Mouse (Mus musculus) T-helper 2 cell (primary cell): ENCODE results near the gene C1qtnf7.

ENCODE experiments used
- in situ Hi-C: fragments of 300-600 bp; cut with MboI, MseI; formaldehyde crosslinking; loops from one replicate; pipeline ENCODE4 v1.15.1; 2025; ENCODE audit warnings: high pct_unique_total_duplicates

The C1qtnf7 gene

DNA sequence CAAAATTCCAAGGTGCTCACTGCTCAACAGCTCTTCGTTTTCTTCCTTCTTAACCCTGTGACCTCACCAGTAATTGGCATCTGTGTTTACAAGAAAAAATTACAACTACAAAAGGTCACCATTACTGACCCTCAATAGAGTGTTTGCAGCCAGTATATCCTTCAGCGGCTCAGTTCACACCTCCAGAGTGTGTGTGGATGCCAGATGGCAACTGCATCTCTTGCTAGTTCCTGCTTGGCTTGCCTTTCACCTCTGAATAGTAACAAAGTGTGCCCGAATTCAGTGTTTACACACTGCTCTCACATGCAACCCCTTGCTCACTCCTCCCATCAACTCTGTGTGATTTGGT is 23.8 kb downstream of the C1qtnf7 start:
- in situ Hi-C loops: no loop called here

DNA sequence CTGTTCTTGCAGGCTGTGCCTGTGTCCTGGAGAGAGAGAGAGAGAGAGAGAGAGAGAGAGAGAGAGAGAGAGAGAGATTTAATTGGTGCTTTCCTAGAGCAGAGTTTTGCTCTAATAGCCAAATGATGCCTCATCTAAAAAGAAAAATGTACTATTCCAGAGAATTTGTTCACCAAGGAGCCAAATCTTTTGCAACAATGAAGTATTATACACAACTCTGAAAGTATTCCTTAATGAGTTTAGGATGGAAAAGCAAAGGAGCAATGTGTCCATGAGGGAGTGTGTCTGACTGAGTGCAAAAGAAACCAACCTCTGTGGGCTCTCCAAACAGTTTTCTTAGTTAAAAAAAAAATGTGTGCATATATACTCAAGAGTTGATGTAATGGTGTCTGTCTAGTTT is 24.5 kb downstream of the C1qtnf7 start:
- in situ Hi-C loops: no loop called here

DNA sequence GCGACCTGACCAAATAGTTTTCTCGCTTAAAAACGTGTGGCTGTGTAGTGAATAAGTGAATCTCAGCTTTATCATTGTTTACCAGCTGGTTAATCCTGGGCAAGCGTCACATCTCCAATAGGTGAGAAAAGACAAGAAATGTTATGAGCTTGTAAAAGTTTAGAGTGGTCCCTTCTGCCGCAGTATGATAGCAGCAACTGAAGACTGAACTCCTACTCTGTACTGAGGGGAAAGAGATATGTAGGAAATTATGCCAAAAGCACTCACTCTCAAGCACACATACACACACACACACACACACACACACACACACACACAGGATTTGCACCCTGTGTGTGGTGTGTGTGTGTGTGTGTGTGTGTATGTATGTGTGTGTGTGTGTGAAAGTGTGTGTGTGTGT is 26.2 kb downstream of the C1qtnf7 start:
- in situ Hi-C loops: no loop called here

DNA sequence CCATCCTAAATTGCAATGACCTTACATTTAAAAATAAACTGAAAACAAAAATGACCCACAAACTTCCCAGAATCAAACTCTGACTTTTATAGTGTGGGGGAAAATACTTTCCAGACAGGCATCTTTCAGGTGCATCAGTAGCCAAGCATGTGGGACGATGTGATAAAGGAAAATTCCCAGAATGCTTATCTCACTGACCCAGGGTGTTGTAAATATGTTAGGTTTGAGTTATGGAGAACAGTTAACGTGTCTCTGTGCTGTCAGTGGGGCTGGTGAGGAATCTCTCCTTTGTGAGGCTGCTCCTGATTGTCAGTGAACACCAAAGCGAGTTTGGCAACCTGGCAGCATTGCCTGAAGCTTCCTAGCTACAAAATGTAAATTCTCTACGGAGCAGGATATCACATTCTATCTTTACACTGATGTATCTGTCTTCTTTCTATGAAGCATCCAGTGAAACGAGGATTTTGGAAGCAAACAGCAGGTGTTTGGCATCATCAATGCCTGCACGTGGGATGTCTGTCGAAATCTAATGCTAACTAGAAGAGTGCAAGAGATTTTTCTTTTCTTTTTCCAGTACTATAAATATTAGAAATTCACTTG is 27.0 kb downstream of the C1qtnf7 start:
- in situ Hi-C loops: no loop called here

DNA sequence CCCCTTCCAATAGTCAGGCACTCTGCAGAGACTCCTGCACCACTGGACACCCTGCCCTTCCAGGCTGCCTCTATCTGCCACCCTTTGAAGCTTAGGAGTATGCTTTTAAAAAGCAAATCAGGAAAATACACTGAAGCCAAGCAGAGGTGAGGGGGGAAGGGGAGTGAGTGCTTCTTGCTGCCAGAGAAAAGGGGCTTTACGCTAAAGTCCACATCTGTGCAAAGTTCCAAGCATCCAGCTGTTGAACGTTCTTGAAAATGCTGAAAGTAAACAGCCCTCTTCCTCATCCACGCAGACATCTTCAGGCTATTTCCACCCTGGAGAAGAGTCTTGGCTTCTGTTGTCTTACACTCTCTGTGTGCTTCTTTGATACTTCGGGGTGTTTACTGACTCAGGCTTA is 34.6 kb downstream of the C1qtnf7 start:
- in situ Hi-C loops: no loop called here

DNA sequence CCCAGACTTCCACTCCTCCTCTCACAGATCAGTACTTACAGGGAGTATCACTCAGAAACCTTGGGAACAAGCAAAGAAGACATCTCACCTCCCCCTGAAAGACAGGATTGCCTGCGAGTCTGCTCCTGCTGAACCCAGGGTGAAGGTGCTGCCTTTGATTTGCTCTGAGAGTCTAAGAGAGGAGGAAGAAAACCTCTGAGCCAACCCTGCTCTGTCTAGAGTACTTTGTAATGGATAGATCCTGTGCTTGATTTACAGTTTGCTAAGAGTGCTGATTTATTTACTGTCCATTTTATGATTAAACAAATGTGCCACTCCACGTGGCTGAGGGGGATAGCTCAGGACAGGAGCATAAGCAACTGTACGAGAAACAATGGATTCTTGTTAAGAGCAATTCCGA is 35.1 kb downstream of the C1qtnf7 start:
- in situ Hi-C loops: no loop called here

DNA sequence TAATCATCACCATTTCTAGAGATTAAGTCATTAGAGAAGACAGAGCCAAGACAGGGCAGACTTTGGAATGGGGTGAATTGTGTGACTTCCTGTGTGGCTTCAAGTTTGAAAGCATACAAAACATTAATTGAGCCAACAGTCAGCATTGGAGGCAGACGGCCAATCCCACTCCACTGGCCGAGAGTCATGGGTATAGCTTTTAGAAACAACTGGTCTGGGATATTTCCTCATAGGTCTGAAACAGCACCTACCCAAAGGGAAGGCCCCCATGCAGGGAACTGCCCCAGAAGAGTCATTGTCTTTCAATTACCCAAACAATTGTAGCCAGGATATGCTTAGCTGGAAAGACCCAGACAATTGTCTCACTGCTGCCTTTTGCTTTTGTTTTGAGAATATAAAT is 39.5 kb downstream of the C1qtnf7 start:
- in situ Hi-C loops: no loop called here

DNA sequence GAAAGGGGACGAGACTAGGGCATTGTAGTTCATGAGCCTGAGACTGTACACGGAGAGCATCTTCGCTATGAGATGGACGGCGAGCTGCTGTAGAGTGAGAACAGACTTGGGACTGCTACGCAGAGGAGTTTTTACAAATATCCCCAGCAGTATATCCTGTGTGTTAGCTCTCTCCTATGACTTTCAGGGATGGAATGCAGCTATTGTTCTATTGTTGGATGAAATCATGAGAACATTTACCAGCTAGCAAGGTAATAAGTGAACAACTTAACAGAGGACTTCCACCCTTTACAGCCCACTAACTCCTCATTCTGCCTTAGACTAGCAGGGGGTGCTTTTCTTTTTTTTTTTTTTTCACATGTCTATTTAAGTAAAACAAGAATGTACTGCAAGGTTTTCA is 40.1 kb downstream of the C1qtnf7 start:
- in situ Hi-C loops: no loop called here

DNA sequence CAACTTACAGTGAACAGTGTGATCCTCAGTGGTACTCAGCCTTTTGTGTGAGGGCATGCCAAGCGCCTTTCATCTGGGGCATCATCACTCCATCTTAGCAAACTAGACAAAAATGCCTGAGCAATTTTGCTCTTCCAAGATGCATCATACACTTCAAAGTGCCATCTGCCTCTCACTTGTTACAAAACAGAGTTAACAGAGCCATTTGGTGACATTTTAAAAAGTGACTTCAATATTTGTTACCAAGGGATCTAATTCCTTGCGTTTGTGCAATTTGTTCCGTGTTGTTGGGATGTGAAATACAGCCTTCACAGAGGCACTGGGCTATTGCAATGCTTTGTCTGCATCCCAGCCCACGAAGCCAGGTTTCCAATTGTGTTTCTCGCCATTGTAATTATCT is 42.1 kb downstream of the C1qtnf7 start:
- in situ Hi-C loops: no loop called here

DNA sequence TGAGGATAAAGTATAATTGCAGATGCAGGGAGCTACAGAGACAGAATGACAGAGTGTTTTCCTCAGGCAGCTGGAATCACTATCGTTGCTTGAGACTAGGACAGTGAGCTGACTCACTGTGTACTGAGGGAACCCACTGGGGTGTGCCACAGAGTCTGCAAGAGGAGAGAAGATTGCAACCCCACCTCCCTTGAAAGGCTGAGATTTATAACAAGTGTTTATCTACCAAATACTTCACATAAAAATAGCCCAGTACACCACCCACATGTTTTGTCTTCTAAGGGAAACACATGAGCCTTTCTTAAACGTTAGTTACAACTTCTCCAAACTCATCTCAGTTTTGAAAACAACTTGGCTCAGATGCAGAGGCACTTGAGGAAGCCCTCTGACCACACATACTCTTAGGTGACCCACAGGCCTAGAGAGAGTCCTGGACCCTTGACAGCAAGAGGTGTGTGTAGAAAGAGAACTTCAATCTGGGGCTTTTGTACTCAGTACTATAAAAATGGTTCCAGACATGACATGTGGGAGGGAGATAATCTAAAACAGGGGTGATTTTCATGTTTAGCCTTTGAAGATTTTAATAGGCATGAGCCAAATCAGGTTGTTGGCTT is 46.4 kb downstream of the C1qtnf7 start:
- in situ Hi-C loops: no loop called here

DNA sequence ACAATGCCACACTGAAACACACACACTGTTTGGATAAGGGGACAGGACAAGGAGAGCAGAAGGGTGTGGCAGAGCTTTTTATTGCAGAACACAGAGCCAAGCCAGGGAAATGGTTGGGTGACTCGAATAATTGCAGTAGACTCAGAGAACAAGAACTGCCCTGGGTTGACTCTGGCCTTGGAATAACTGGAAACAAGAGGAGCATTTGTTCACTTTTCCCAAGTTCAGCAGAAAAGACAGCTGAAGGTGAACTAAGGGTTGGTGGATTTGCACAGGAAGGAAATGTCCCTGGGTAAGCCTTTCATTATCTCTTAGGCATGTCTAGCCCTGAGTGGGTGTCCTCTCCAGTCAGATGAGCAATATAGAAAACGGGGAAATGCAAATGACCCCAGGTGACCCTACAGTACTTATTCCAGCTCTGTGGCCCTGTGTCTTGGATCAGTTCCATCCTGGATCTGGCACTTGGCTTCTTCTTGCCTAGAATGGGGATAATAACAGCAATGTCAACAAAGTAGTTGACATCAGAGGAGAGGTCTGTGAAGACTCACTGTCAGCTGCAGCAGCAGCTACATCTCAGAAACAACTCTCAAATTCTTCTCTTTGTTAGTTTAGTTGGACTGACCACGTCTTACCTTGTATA is 54.5 kb downstream of the C1qtnf7 start:
- in situ Hi-C loops: no loop called here

DNA sequence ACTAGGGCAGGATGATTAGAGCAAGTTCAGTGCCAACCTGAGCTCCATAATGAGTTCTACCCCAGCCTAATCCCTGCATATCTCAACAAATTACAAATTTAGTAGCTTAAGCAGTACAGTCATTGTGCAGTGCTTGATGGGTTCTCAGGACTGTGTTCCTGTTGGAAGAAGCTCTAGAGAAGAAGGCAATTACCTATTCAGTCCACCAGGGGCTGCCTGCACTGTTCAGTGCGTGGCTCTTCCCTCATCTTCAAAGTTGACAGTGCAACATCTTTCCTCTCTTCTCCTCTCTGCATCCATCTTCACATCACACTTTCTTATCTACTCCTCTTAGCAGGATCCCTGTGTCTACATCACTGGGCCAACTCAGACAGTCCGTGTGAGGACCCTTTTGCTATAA is 67.5 kb downstream of the C1qtnf7 start:
- in situ Hi-C loops: no loop called here

DNA sequence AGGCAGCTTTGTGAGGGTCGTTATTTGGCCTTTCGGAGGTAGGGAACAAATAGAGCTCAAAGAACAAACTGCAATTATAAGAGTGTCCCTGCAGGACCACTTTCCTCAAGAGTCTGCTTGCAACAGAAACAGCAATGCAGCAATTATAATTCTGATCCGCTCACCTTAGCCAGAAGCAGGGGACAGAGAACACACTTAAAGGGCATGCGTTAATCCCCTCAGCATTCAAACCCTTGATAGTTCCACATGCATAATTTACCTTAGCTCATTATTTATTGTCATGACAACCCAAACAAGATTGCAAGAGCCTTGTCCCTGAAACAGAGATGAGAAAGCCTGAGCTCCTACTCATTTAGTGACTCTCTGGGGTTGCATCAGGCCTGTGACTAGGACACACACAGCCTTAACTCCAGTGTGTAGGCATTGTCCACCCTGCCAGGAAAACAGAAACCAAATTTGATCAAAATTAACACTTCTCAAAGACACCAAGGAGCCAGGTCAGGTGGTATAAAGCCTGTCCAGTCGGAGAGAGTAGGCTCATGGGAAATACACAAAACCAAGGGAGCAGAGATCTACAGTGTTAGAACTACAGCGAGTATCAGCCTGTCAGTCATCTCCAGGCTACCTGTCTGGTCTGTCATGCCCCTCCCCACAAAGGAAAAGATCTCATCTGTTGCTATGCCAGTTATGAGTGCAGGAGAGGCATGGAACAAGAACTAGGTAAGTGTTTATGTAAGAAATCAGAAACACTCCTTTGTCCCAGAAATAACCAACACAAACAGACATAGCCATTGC is 68.2 kb downstream of the C1qtnf7 start:
- in situ Hi-C loops: no loop called here

DNA sequence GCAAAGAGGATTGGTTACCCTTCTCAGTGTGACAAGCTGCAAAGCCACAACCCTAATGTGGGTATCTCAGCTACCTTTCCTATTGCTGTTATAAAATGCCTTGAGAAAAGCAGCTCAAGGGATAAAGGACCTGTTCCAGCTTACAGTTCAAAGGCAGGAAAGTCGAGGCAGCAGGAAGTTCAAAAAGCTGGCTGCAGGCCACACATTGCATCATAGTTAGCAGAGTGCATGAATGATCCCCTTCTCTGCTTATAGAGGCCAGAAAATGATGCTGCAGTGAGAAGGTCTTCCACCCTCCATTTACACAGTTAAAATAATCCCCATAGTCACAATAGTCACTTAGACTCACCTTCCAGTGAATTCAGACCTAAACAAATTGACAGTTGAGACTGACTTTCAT is 69.1 kb downstream of the C1qtnf7 start:
- in situ Hi-C loops: no loop called here

DNA sequence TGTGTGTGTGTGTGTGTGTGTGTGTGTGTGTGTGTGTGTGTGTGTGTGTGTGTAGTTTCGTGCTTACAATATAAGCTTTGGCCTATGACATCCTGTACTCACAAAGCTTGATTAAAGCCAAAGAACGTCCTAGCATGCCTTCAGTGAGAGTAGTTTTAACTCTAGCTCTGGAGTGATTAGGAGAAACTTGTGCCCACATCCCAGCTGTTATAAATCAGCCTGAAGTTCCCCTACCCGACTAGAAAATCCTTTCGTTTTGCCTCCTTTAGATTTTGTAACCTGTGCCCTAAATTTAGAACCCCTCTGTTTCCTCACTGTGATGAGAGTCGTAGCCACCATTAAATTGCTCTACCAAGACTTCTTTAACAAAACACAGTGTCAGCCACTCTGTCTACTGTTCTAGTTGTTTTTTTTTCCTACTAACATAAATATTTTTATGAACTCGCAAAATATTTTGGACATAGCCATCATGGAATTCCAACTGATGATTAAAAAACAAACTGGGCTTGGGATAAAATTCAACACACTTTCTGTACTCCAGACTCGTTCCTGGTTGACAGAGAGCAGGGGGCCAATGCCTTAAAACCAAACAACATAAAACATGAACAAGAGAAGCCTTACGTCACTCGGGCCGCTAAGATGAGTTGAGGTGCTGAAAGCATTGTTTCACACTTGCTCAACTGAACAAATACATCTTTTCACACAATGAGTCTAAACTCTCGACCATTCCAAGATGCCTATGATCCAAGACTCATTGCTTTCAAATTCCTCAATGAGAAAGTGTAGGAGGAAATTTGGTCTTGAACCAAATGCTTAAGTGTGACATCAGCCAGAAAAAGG is 70.3 kb downstream of the C1qtnf7 start:
- in situ Hi-C loops: no loop called here

DNA sequence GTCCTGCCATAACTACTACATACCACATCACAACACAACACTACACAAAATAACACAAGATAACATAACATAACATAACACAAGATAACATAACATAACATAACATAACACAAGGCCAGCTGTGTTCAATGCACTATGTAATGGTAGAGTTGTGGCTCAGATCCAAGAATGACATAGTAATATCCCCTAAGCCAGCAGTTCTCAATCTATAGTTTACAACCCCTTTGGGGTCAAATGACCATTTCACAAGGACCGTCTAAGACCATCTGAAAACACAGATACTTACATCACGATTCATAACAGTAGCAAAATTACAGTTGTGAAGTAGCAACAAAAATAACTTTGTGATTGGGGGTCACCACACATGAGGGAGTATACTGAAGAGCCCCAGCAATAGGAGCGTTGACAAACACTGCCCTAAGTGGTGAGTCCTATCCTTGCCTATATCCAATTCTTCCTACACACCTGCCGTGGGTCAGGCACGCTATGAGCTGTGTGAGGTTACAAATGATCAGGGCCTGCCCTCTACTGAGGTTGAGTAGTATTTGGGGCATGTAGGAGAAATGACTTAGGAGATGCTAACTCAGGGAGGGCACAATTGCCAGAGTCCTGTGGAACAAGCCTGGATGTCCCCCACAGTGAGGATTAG is 73.6 kb downstream of the C1qtnf7 start:
- in situ Hi-C loops: no loop called here

DNA sequence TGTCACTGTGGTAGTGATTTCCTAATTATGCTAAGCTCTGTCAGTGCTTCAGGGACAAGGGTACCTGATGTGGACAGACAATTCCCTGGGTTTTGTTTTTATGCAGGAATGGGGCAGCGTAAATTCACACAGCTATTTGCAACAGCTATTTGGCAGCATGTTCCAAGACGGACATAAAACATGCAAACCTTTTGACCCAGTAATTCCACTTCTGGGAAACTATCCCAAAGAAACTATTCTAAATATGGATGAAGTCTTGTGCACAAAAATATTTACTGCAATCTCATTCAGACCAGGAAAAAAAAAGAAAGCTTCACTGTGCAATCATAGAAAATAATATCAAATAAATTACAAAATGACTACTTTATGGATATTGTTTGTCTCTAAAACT is 74.1 kb downstream of the C1qtnf7 start:
- in situ Hi-C loops: no loop called here

DNA sequence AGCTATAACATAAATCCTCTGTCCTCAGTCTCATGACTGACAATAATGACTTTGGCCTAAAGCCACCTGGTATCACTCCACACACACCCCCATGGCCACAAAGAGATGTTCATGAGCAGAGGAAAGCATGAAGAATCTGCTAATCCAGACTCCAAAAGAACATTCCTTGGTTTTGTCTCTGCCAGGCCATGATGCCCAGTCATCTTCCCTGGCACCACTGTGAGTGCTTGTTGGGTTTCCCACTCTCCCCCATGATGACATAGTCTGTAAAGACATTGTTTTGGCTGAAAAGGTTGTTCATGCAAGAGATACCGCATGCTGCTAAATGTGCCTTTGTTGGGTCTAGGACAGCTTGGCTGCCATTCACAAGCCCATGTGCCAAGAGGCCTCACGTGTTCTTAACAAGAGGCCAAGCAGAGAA is 75.0 kb downstream of the C1qtnf7 start:
- in situ Hi-C loops: no loop called here

DNA sequence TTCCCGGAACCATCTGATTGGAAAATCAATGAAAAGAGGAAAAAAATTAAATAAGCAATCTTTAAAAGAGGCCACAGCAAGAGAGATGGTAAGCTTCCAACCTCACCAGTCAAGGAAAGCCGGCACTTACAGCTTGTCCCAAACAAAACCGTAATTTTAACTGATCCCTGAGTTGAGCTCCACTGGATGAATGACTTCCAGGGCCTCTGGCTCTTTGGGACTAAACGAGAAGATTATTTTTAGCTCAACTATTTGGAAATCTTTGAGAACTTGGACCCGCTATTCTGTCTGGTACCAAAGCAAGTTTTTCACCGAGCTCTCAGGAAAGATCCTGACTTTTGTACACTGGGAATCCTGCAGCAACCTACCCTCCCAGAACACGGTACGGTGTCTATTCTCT is 86.3 kb downstream of the C1qtnf7 start:
- in situ Hi-C loops: no loop called here

DNA sequence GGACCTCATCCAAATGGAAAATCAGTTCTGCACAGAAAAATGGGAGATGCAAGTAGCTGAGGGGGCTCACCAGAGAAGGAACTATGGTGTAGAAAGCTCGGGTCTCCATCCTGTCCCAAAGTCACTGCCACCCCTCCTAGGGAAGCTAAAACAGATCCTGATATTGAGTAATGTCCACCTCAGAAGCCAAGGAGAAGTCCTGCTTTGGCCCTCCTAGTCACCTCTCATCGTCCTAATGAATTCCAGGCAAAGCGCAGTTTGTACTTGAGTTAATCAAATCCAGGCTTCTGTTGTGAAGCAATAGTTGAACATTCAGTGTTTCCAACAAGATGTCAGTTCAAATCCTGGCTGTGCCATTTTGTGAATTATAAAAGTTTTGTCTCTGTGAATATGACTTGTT is 87.2 kb downstream of the C1qtnf7 start:
- in situ Hi-C loops: no loop called here

DNA sequence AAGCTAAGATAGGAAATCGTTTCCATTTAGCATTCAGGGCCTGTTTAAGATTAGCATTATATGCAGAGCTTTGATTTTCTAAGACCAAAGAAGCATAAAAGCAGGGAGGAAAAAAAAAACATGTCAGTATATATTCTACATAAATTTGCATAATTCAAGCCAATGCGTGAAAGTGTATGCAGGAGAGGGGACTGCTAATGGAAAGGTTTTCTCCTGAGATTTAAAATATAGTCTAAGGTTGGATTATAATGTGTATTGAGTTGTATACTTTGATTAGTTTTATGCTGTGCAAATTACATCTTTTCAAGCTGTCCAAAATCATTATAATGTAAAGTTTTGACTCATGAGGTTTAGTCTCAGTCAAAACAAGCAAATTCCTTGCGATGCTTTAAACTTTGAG is 88.2 kb downstream of the C1qtnf7 start:
- in situ Hi-C loops: no loop called here
